In the genomic region with DNA sequence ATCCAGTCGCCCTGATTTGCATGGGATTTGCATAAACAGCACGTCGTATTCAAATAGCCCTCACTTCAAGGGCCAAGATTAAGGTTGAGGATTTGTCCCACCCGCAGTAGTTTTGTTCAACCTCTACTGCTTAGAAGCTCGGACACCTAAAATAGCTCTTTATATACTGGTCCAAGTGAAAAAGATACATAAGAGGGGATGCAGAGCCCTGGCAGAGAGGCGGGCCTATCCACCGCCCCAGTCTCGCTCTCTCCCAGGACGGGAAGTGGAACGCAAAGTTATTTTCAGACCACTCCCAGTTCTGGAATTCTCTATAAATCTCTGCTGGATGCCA, we compare ENCODE assay signal across 9 mouse cellular contexts. TPM values are rescaled to one million over a fixed set of nuclear protein-coding genes. Genes with fewer than 3 reads are reported as not detected.
DNase-seq lines count a peak whose midpoint lies in the region; ATAC-seq lines count a peak whose summit lies in the region.
"Had no signal": no experiment of that assay in that cellular context is flagged by ENCODE, and none has a peak within 500 bp of the region (broad histone marks: within the 10 kb centered on the region; RNA-seq: fewer than 3 reads in every experiment).

No protein-coding gene starts in this region.

- H3K27me3 ChIP-seq in lung, embryonic 15.5 days: no peaks in the 10 kb centered on the region
- no peaks in the 10 kb centered on the region; the same call in 1 of the 2 replicates for H3K27me3 ChIP-seq in forebrain, embryonic 11.5 days (ENCODE audit: control insufficient read depth, insufficient read depth, low read length)
- H3K27me3 ChIP-seq in intestine, embryonic 16.5 days (replicated peaks; ENCODE audit: control insufficient read depth, insufficient read depth, low read length): no peaks in the 10 kb centered on the region
- H3K27me3 ChIP-seq in stomach, embryonic 16.5 days (ENCODE audit: control insufficient read depth, insufficient read depth, low read length): no peaks in the 10 kb centered on the region
- H3K27me3 ChIP-seq: liver, embryonic 13.5 days had no signal

- no peak for DNase-seq in lung, postnatal 4 days
- DNase-seq in forebrain, embryonic 11.5 days (ENCODE audit: low spot score): no peak
- DNase-seq in ovary, adult 18-20 months (ENCODE audit: low spot score): no peak
- no peak for DNase-seq in gastrocnemius, adult 8-10 months (ENCODE audit: low spot score in 2 of 2)
- DNase-seq: liver, embryonic 13.5 days had no signal

- ATAC-seq in lung, embryonic 15.5 days (ENCODE audit: borderline replicate concordance, extremely low read depth, low FRiP score, low TSS enrichment): peak; percentile 19; the same call in 1 of the 2 replicates
- peak; percentile 66 for ATAC-seq in forebrain, embryonic 11.5 days (replicated peaks; ENCODE audit: low FRiP score)
- peak; percentile 64 for ATAC-seq in intestine, embryonic 16.5 days
- ATAC-seq in stomach, embryonic 16.5 days (ENCODE audit: insufficient read depth, low FRiP score): no peak; the same call in 1 of the 2 replicates

- H3K4me2 ChIP-seq in lung, embryonic 15.5 days: peak overlapping the region; percentile 23
- H3K4me2 ChIP-seq in forebrain, embryonic 11.5 days (ENCODE audit: low read depth, low read length, severe bottlenecking): peak overlapping the region; percentile 40; the same call in 1 of the 2 replicates
- peak overlapping the region; percentile 43 for H3K4me2 ChIP-seq in intestine, embryonic 16.5 days (ENCODE audit: low read depth, low read length)
- peak overlapping the region; percentile 28 for H3K4me2 ChIP-seq in stomach, embryonic 16.5 days (ENCODE audit: low read depth, low read length)
- H3K4me2 ChIP-seq: liver, embryonic 13.5 days had no signal

- H3K36me3 ChIP-seq in lung, embryonic 15.5 days: no peaks in the 10 kb centered on the region
- no peaks in the 10 kb centered on the region for H3K36me3 ChIP-seq in forebrain, embryonic 11.5 days (ENCODE audit: control insufficient read depth, insufficient read depth, low read length)
- H3K36me3 ChIP-seq in intestine, embryonic 16.5 days (ENCODE audit: control insufficient read depth, insufficient read depth, low read length): no peaks in the 10 kb centered on the region
- no peaks in the 10 kb centered on the region for H3K36me3 ChIP-seq in stomach, embryonic 16.5 days (ENCODE audit: control insufficient read depth, insufficient read depth, low read length)
- H3K36me3 ChIP-seq: liver, embryonic 13.5 days had no signal

- H3K9ac ChIP-seq in lung, embryonic 15.5 days: no peak overlapping the region
- H3K9ac ChIP-seq in forebrain, embryonic 11.5 days (ENCODE audit: low read length): no peak overlapping the region; the same call in 1 of the 2 replicates
- H3K9ac ChIP-seq in intestine, embryonic 16.5 days (ENCODE audit: low read depth, low read length): no peak overlapping the region
- H3K9ac ChIP-seq in stomach, embryonic 16.5 days (ENCODE audit: low read length): no peak overlapping the region
- H3K9ac ChIP-seq: liver, embryonic 13.5 days had no signal

- no peak overlapping the region for H3K4me3 ChIP-seq in lung, embryonic 15.5 days
- no peak overlapping the region for H3K4me3 ChIP-seq in forebrain, embryonic 11.5 days (ENCODE audit: low read depth, low read length)
- H3K4me3 ChIP-seq in intestine, embryonic 16.5 days (ENCODE audit: low read length): no peak overlapping the region; the same call in 1 of the 2 replicates
- H3K4me3 ChIP-seq in stomach, embryonic 16.5 days (replicated peaks; ENCODE audit: low read length): 0 out of 2 replicates have a peak overlapping the region, but pooled peaks have one; percentile 3
- H3K4me3 ChIP-seq: liver, embryonic 13.5 days had no signal

- 10% methylated on average over 10 of the region's 10 CpGs for WGBS in lung, embryonic 15.5 days
- 9% methylated on average over 10 of the region's 10 CpGs for WGBS in forebrain, embryonic 11.5 days
- 10% methylated on average over 10 of the region's 10 CpGs for WGBS in intestine, embryonic 16.5 days
- 9% methylated on average over 10 of the region's 10 CpGs for WGBS in stomach, embryonic 16.5 days

- peaks cover 16% of the 10 kb centered on the region; the same call in 1 of the 2 replicates for H3K4me1 ChIP-seq in lung, embryonic 15.5 days
- H3K4me1 ChIP-seq in forebrain, embryonic 11.5 days (replicated peaks; ENCODE audit: control insufficient read depth, insufficient read depth, low read length): peaks cover 7% of the 10 kb centered on the region; the same call in 1 of the 2 replicates
- no peaks in the 10 kb centered on the region for H3K4me1 ChIP-seq in intestine, embryonic 16.5 days (ENCODE audit: control insufficient read depth, insufficient read depth, low read length)
- H3K4me1 ChIP-seq in stomach, embryonic 16.5 days (ENCODE audit: control insufficient read depth, insufficient read depth, low read length): peaks cover 3% of the 10 kb centered on the region; the same call in 1 of the 2 replicates
- H3K4me1 ChIP-seq: liver, embryonic 13.5 days had no signal

- no peak overlapping the region for H3K27ac ChIP-seq in lung, embryonic 15.5 days
- H3K27ac ChIP-seq in forebrain, embryonic 11.5 days (ENCODE audit: low read depth, low read length): peak overlapping the region; percentile 75
- no peak overlapping the region for H3K27ac ChIP-seq in intestine, embryonic 16.5 days (ENCODE audit: low read length)
- H3K27ac ChIP-seq in stomach, embryonic 16.5 days (ENCODE audit: low read length): no peak overlapping the region
- H3K27ac ChIP-seq: liver, embryonic 13.5 days had no signal

- H3K9me3 ChIP-seq in lung, embryonic 15.5 days: no peaks in the 10 kb centered on the region
- no peaks in the 10 kb centered on the region for H3K9me3 ChIP-seq in forebrain, embryonic 11.5 days (ENCODE audit: control insufficient read depth, low read length)
- no peaks in the 10 kb centered on the region for H3K9me3 ChIP-seq in intestine, embryonic 16.5 days (ENCODE audit: control insufficient read depth, low read length)
- H3K9me3 ChIP-seq in stomach, embryonic 16.5 days (replicated peaks; ENCODE audit: control insufficient read depth, low read length): no peaks in the 10 kb centered on the region
- H3K9me3 ChIP-seq: liver, embryonic 13.5 days had no signal

RNA-seq across cellular contexts. Expression of gene Sox9, which starts 58.4 kb away (rescaled TPM):
- polyA plus RNA-seq in lung, embryonic 15.5 days (2015; fragmentation: Nextera tagmentation; extraction: Ambion mirVana): 63.4 and 64.2 TPM in 2 replicates
- polyA plus RNA-seq in forebrain, embryonic 11.5 days (2014; fragmentation: Nextera tagmentation; extraction: Ambion mirVana): 165 and 180 TPM in 2 replicates
- polyA plus RNA-seq in intestine, embryonic 16.5 days (2015; fragmentation: Nextera tagmentation; extraction: Ambion mirVana): 25.5 and 26.5 TPM in 2 replicates
- polyA plus RNA-seq in stomach, embryonic 16.5 days (2015; fragmentation: Nextera tagmentation; extraction: Ambion mirVana): 31.2 and 32.4 TPM in 2 replicates
- 1 to 10 TPM in 3 of 4 experiments, under 1 TPM in 1; 0.92 to 2.2 (median 1.3) TPM for total RNA-seq in gastrocnemius, adult 8-10 months (2022)
- total RNA-seq: neutrophil, adult 5-6 weeks had no signal
